Mouse (Mus musculus) kidney, adult 9 months (tissue): Measurements from ENCODE around the gene Csf1.
A peak's percentile ranks its signal among the peaks of the same experiment; 100 is the strongest.

ENCODE experiments used
- DNase-seq: peaks from one replicate; pipeline ENCODE4 v3.0.0; 2022

The Csf1 gene

GRCm38 (mm10) chr3:107701767-107702394 lies 58.4 kb downstream of the Csf1 start:
- DNase-seq = no peak

- no peak for DNase-seq
Observed at GRCm38 (mm10) chr3:107700625-107701024, 59.6 kb downstream of the Csf1 start.

- DNase-seq = no peak
Observed at GRCm38 (mm10) chr3:107696910-107697309, 63.4 kb downstream of the Csf1 start.

- peak; percentile 99 for DNase-seq
Observed at GRCm38 (mm10) chr3:107695948-107696881, 64.1 kb downstream of the Csf1 start, which contains the start of gene Ahcyl1. Gene Ahcyl1, minus strand, starts transcription at chr3:107696560.

GRCm38 (mm10) chr3:107695219-107695947 lies 64.9 kb downstream of the Csf1 start:
- DNase-seq = peak; percentile 15

GRCm38 (mm10) chr3:107694256-107694900 lies 65.9 kb downstream of the Csf1 start:
- peak; percentile 63 for DNase-seq
